Mouse (Mus musculus) heart, embryonic 12.5 days (tissue): Measurements from ENCODE around the gene Nprl2. TPM values are rescaled to one million over a fixed set of nuclear protein-coding genes. Genes with fewer than 3 reads are reported as not detected.
"Not testable (repeated sequence)": the region's sequence is repeated elsewhere in the genome, so short reads cannot be mapped to it uniquely, and the experiment has no call there.

ENCODE experiments used
- ATAC-seq: fragments of 200-750 bp; cut with Nextera tagmentation; 2 replicates; pipeline ENCODE4 v1.8.0; 2017; ENCODE audit warnings: moderate TSS enrichment, moderate library complexity; ENCODE audit not compliant: insufficient number of reproducible peaks, low FRiP score
- H3K27ac ChIP-seq: fragments of 300-500 bp; sonication (generic); 2 replicates; pipeline ENCODE4 v1.5.1; 2016; ENCODE audit warnings: mild to moderate bottlenecking, moderate library complexity; ENCODE audit not compliant: poor library complexity, severe bottlenecking
- H3K27me3 ChIP-seq: fragments of 300-500 bp; sonication (generic); replicated peaks from 2 replicates; pipeline ENCODE4 v1.6.1; 2016; ENCODE audit warnings: mild to moderate bottlenecking, moderate library complexity
- H3K36me3 ChIP-seq: fragments of 300-500 bp; sonication (generic); 2 replicates; pipeline ENCODE4 v1.6.1; 2016; ENCODE audit warnings: mild to moderate bottlenecking, moderate library complexity
- H3K4me1 ChIP-seq: fragments of 300-500 bp; sonication (generic); replicated peaks from 2 replicates; pipeline ENCODE4 v1.6.1; 2016; ENCODE audit warnings: mild to moderate bottlenecking
- H3K4me2 ChIP-seq: fragments of 300-500 bp; sonication (generic); 2 replicates; pipeline ENCODE4 v1.6.1; 2016; ENCODE audit warnings: mild to moderate bottlenecking, moderate library complexity
- H3K4me3 ChIP-seq: fragments of 300-500 bp; sonication (generic); 2 replicates; pipeline ENCODE4 v1.5.1; 2016; ENCODE audit warnings: mild to moderate bottlenecking
- H3K9ac ChIP-seq: fragments of 300-500 bp; sonication (generic); 2 replicates; pipeline ENCODE4 v1.6.1; 2016; ENCODE audit warnings: mild to moderate bottlenecking, moderate library complexity
- H3K9me3 ChIP-seq: fragments of 300-500 bp; sonication (generic); replicated peaks from 2 replicates; pipeline ENCODE4 v1.6.1; 2016; ENCODE audit warnings: mild to moderate bottlenecking, moderate library complexity
- WGBS: fragments of 180-500 bp; shearing (Covaris S2); methylation state at CpG from one replicate; pipeline ENCODE4 v1.1.7; 2016; 5-methylcytosine and 5-hydroxymethylcytosine counted together
- polyA plus RNA-seq: library from polyadenylated mRNA; unstranded; fragments of >200 nt; fragmentation: Nextera tagmentation; extraction: Ambion mirVana; gene quantifications from 2 replicates; pipeline ENCODE4 v1.2.1, GENCODE M21; 2016

Nprl2 gene
- polyA plus RNA-seq, 1 experiment from 2014 or later: 25.1 TPM

GRCm38 (mm10) chr9:107570016-107570415, 28.0 kb downstream of the Nprl2 start:
- no peak for ATAC-seq
- Histone ChIP-seq H3K9ac (peak overlapping the region; percentile 88), H3K36me3 (peaks cover 51% of the 10 kb centered on the region), H3K4me3 (peak overlapping the region; percentile 88), H3K9me3 (no peaks in the 10 kb centered on the region), H3K27ac (peak overlapping the region; percentile 71), H3K4me1 (peaks cover 55% of the 10 kb centered on the region), H3K4me2 (peak overlapping the region; percentile 91), H3K27me3 (no peaks in the 10 kb centered on the region)
- WGBS: 57% methylated on average over 13 of the region's 13 CpGs

- Histone ChIP-seq H3K9ac (peak overlapping the region; percentile 88), H3K27ac (peak overlapping the region; percentile 22; the same call in 1 of the 2 replicates), H3K36me3 (peaks cover 46% of the 10 kb centered on the region), H3K4me2 (peak overlapping the region; percentile 91), H3K4me1 (peaks cover 49% of the 10 kb centered on the region), H3K27me3 (no peaks in the 10 kb centered on the region), H3K4me3 (peak overlapping the region; percentile 88), H3K9me3 (no peaks in the 10 kb centered on the region)
- 49% methylated on average over 21 of the region's 21 CpGs for WGBS
- ATAC-seq: no peak
Measured at GRCm38 (mm10) chr9:107570845-107571244, 28.8 kb downstream of the Nprl2 start.

DNA sequence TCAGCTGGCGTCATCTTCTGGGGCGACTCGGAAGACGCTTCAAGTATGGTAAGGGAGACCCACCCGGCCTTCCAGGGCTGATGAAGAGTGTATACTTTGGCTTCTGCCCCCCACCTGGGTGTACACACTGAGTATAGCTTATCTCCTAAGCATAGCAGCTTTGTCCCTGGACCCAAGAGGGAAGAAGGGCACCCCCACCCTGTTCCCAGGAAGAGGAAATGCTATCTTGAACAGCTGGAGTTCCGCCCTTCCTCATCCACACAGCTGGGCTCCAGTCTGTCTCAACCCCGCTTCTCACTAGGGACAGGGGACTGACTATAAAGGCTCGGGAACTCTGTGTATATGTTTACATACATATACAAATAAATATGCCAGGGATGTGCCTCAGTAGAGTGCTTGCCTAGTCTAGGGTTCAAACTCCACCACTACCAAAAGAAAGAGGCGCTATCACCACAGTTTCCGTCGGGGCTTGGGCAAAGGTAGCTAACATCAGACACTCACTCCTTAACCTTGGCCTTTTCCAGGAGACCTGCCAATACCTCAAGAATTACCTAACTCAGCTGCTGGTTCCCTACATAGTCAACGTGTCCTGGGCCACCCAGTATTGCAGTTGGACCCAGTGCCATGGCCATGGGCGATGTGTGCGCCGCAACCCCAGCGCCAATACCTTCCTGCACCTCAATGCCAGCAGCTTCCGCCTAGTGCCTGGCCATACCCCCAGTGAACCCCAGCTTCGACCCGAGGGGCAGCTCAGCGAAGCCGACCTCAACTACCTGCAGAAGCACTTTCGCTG, 29.7 kb downstream of the Nprl2 start:
- 0 out of 2 replicates have a peak overlapping the region, but pooled peaks have one; percentile 88 for H3K9ac ChIP-seq
- H3K36me3 ChIP-seq: peaks cover 46% of the 10 kb centered on the region
- peak overlapping the region; percentile 88 for H3K4me3 ChIP-seq
- no peak for ATAC-seq
- 85% methylated on average over 22 of the region's 22 CpGs for WGBS
- no peak overlapping the region for H3K27ac ChIP-seq
- H3K4me1 ChIP-seq: peaks cover 48% of the 10 kb centered on the region
- H3K9me3 ChIP-seq: no peaks in the 10 kb centered on the region
- peak overlapping the region; percentile 91 for H3K4me2 ChIP-seq
- no peaks in the 10 kb centered on the region for H3K27me3 ChIP-seq

- Histone ChIP-seq H3K9me3 (no peaks in the 10 kb centered on the region), H3K36me3 (peaks cover 46% of the 10 kb centered on the region), H3K27ac (no peak overlapping the region), H3K4me2 (no peak overlapping the region), H3K4me3 (no peak overlapping the region), H3K27me3 (no peaks in the 10 kb centered on the region), H3K4me1 (peaks cover 48% of the 10 kb centered on the region), H3K9ac (no peak overlapping the region)
- ATAC-seq: no peak
- WGBS: 98% methylated on average over 2 of the region's 2 CpGs
Measured at GRCm38 (mm10) chr9:107572327-107572662, 30.3 kb downstream of the Nprl2 start.

DNA sequence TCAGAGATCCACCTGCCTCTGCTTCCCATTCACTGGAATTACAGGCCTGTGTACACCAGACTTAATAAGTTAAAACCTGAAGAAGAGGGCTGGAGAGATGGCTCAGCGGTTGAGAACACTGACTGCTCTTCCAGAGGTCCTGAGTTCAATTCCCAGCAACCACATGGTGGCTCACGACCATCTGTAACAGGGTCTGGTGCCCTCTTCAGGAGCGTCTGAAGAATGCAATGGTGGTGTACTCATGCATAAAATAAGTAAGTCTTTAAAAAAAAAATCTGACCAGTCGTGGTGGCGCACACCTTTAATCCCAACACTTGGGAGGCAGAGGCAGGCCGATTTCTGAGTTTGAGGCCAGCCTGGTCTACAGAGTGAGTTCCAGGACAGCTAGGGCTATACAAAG, 31.7 kb downstream of the Nprl2 start:
- H3K9me3 ChIP-seq, H3K9ac ChIP-seq, ATAC-seq, H3K27me3 ChIP-seq, H3K4me2 ChIP-seq, H3K4me3 ChIP-seq, H3K27ac ChIP-seq: not testable (repeated sequence)
- peaks cover 46% of the 10 kb centered on the region for H3K36me3 ChIP-seq
- H3K4me1 ChIP-seq: peaks cover 46% of the 10 kb centered on the region
- 75% methylated on average over 6 of the region's 6 CpGs for WGBS

GRCm38 (mm10) chr9:107575579-107576356, 33.7 kb downstream of the Nprl2 start:
- H3K4me1 ChIP-seq: peaks cover 43% of the 10 kb centered on the region
- WGBS: 85% methylated on average over 14 of the region's 14 CpGs
- H3K27me3 ChIP-seq: no peaks in the 10 kb centered on the region
- H3K9ac ChIP-seq: no peak overlapping the region
- H3K27ac ChIP-seq: no peak overlapping the region
- no peak for ATAC-seq
- no peak overlapping the region for H3K4me3 ChIP-seq
- H3K36me3 ChIP-seq: peaks cover 40% of the 10 kb centered on the region
- H3K4me2 ChIP-seq: no peak overlapping the region
- no peaks in the 10 kb centered on the region for H3K9me3 ChIP-seq

DNA sequence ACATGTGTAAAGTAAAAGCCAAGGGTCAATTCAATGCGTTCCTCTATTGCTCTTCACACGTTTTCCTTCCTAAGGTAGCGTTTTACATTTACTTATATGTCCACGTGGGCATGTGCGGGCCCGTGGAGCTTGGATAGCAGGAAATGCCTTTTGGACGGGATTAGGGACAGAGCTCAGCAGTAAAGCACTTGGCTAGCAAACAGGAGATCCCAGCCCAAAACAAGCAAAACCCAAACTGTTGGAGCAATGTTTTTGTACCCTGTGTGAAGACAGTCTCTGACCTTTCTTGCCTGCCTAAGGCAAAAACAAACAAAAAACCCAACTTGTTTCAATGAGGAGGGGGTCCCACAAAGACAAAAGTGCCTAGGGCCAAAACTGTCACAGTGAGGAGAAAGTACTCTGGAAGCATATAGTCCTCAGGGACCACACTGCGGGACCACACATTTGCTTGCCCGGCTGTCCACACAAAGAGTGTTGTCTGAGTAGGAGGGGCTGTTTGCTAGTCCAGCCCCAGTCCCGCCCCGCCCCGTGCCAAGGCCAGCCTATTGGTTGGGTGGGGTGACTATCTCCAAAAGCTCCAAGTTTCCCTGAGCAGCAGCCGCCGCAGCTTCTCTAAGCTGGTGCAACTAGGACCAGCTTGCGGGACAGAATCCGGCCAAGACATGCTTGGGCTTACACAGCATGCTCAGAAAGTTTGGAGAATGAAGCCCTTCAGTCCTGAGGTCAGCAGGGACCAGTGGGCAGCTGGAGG, 34.5 kb downstream of the Nprl2 start, which contains the start of gene Hyal1:
TSS of gene Hyal1 (plus strand) at position 571 of the 751 bp plus-strand sequence.
- Histone ChIP-seq H3K9me3 (no peaks in the 10 kb centered on the region), H3K9ac (peak within 1 kb of the TSS; percentile 58), H3K4me1 (peaks cover 40% of the 10 kb centered on the region), H3K4me2 (peak within 1 kb of the TSS; percentile 70), H3K27ac (no peak within 1 kb of the TSS; the same call in 1 of the 2 replicates), H3K36me3 (peaks cover 32% of the 10 kb centered on the region), H3K4me3 (peak within 1 kb of the TSS; percentile 40), H3K27me3 (no peaks in the 10 kb centered on the region)
- ATAC-seq: peak; percentile 84
- 26% methylated on average over 16 of the region's 16 CpGs for WGBS

- H3K36me3 ChIP-seq: peaks cover 19% of the 10 kb centered on the region
- H3K4me2 ChIP-seq: no peak overlapping the region
- H3K27me3 ChIP-seq: no peaks in the 10 kb centered on the region
- H3K9ac ChIP-seq: no peak overlapping the region
- H3K9me3 ChIP-seq: no peaks in the 10 kb centered on the region
- ATAC-seq: no peak
- 89% methylated on average over 10 of the region's 10 CpGs for WGBS
- no peak overlapping the region for H3K27ac ChIP-seq
- H3K4me3 ChIP-seq: no peak overlapping the region
- H3K4me1 ChIP-seq: peaks cover 38% of the 10 kb centered on the region
Measured at GRCm38 (mm10) chr9:107577871-107578270, 35.8 kb downstream of the Nprl2 start.

- 69% methylated on average over 3 of the region's 3 CpGs for WGBS
- H3K27ac ChIP-seq: no peak within 1 kb of the TSS
- ATAC-seq: no peak
- peaks cover 19% of the 10 kb centered on the region for H3K36me3 ChIP-seq
- no peaks in the 10 kb centered on the region for H3K9me3 ChIP-seq
- no peak within 1 kb of the TSS for H3K4me3 ChIP-seq
- 0 out of 2 replicates have a peak within 1 kb of the TSS, but pooled peaks have one; percentile 94 for H3K4me2 ChIP-seq
- H3K27me3 ChIP-seq: no peaks in the 10 kb centered on the region
- H3K4me1 ChIP-seq: peaks cover 38% of the 10 kb centered on the region
- peak within 1 kb of the TSS; percentile 14; the same call in 1 of the 2 replicates for H3K9ac ChIP-seq
Measured at GRCm38 (mm10) chr9:107578587-107578986, 36.6 kb downstream of the Nprl2 start, which contains the start of gene Naa80. Gene Naa80, plus strand, starts transcription at chr9:107578887.

GRCm38 (mm10) chr9:107579023-107579900, 37.2 kb downstream of the Nprl2 start:
- no peak for ATAC-seq
- no peaks in the 10 kb centered on the region for H3K9me3 ChIP-seq
- peak overlapping the region; percentile 14; the same call in 1 of the 2 replicates for H3K9ac ChIP-seq
- H3K4me3 ChIP-seq: no peak overlapping the region
- H3K27ac ChIP-seq: no peak overlapping the region
- WGBS: 90% methylated on average over 14 of the region's 14 CpGs
- no peaks in the 10 kb centered on the region for H3K27me3 ChIP-seq
- H3K36me3 ChIP-seq: peaks cover 19% of the 10 kb centered on the region
- 0 out of 2 replicates have a peak overlapping the region, but pooled peaks have one; percentile 94 for H3K4me2 ChIP-seq
- H3K4me1 ChIP-seq: peaks cover 38% of the 10 kb centered on the region
